Mouse (Mus musculus) gastrocnemius, postnatal 36 days (tissue): ENCODE results near the gene Rsg1. TPM values are rescaled to one million over a fixed set of nuclear protein-coding genes. Genes with fewer than 3 reads are reported as not detected.

ENCODE experiments used
- DNase-seq, 2 experiments: peaks; one replicate each; pipeline ENCODE4 v3.0.0; 2022
- intact Hi-C: fragments of 180-260 bp; cut with DNase I; formaldehyde crosslinking; loops from one replicate; pipeline ENCODE4 v1.15.1; 2025
- total RNA-seq, 2 experiments: library from RNA; stranded (reverse); gene quantifications; 2 replicates each; pipeline ENCODE4 v1.2.3; 2021

The Rsg1 gene
- total RNA-seq, 2 experiments from 2014 or later: not detected

DNA sequence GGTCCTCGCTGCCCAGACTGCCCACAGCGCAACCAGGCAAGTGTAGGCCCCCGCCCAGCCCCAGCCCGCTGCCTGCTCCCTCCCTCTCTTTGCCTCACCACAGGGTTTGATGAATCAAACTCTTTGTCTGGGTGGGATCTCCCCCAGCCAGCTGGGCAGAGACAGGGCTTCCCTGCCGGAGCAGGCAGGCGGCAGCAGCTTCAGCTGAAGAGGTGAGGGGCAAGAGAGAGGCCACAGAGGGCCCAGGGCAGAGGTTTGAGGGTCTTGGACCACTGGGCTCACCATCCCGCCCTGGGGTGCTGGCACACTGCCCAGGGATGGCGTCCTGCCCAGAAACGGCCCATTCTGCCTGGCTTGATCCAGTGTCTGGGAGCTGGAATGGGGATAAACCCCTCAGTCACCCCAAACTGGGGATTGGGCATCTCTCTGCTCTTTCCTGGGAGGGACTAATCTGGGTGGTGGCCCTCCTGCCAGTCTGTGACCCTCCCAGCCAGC is 31.2 kb downstream of the Rsg1 start:
- no peak for DNase-seq
- intact Hi-C loops: no loop called here

DNA sequence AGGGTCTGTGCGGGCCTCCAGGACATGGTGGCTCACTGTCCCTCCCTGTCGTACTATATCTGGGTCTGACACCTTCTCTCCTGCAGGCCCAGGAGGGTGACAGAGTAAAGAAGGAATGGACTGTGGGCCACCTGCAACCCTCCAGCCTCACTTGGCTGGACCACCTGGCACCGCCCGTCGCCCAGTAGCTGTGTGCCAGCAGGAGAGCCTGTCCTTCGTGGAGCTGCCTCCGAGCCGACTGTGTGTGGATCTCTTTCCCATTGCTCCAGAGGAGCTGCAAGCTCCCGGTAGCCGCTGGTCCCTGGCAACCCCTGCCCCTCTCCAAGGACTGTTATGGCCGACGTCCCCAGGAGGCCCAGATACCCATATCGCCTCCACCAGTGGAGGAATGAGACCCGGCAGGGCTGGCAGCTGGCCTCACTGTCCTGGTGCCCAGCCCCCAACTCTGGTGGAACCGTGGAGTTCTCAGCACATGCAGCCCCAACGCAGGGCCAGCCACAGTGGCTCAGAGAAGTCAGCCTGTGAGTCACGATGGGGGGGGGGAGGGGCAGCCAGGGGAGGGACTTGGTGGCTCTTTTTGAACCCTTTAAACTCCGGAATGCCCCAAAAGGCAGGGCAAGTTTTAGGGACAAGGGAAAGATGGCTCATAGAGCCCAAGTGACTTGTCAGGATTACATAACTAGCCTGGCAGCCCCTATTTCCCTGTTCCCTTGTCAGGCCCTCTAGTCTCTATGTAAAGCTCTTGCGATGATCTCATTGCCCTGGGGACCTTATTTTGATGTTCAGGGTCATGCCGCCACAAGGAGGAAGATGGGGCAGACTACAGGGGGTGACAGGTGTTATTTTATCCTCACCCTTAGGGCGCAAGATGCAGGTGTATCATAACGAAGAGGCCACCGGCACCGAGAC is 32.6 kb downstream of the Rsg1 start:
- DNase-seq: peak in 1 of 2 experiments; percentile 18
- intact Hi-C loops: no loop called here

DNA sequence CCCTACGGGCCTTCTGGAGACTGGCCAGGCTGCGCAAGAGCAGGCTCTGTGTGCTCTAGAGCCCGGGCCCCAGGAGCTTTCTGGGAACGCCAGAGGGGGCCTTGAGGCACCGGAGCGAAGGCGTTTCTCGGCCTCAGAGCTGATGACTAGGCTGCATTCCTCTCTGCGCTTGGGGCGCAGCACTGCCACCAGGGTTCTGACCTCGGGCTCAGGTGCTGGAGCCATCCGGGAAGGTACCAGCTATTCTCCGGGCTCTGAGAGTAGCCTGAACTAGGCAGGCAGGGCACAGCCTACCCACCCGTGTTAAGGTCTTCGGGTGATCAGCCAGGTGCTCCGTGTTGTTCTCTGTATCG is 33.2 kb downstream of the Rsg1 start:
- no peak for DNase-seq
- intact Hi-C loops: no loop called here

DNA sequence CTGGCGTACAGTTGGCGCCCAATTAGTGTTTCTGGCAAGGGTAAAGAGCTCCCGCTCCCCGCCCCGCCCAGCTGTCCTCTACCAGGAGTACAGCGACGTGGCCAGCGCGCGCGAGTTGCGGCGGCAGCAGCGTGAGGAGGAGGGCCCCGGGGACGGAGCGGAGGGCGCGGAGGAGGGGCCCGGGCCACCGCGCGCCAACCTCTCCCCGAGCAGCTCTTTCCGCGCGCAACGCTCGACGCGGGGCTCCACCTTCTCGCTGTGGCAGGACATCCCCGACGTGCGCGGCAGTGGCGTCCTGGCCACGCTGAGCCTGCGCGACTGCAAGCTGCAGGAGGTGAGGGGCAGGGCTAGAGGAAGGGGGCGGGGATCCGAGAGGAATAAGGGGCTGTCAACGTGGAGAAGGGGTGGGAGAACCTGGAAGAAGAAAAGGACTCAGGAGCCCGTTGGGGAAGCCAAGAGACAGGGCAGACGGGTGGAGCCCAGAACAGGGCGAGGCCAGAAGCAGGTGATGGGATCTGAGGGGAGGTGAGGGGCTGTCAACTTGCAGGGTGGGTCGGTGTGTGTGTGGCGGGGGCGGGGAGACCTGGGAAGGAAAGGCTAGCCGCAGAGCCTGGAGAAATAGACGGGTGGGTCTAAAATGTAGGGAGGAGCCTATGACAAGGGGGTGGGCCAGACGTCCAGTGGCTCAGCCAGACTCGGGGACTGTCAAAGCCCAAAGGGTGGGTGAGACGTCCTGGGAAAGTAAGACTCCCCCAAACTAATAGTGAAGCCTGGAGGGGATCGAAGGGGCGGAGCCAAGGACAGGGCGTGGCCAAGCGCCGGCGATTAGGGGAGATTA is 34.2 kb downstream of the Rsg1 start:
- DNase-seq: peak in 1 of 2 experiments; percentile 24
- intact Hi-C loops: no loop called here

DNA sequence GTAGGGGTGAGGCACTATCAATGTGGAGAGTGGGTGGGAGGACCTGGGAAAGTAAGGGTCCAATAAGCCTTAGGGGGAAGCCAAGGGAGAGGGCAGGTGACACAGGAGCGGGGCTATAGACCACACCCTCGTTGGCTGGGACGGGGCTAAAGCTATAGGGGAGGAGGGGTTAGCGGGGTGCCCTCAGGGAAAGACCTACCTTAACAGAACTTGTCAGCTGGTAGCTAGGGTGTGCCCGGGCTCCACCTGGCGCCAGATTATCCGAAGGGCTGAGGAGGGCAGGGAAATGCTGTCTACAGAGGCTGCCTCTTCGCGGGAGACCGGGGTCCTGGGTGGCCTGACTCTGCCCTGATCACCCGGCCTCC is 34.8 kb downstream of the Rsg1 start:
- no peak for DNase-seq
- intact Hi-C loops: no loop called here

DNA sequence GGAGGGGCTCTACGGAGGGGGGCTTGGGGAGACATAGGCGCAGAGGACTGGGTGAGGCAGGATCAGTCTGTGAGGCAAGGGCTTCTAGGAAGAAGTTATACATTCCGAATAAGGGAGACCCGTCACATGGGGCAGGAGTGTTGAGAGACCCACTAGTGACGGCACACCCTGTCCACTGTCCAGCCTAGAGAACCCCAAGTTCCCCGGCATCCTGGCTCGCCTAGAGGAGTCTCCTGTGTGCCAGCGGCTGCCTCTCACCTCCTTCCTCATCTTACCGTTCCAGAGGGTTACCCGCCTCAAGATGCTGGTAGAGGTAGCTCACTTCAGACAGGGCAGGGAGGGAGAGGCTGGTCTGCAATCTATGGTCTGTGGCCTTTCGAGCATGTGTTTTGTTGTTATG is 35.6 kb downstream of the Rsg1 start:
- no peak for DNase-seq
- intact Hi-C loops: no loop called here

DNA sequence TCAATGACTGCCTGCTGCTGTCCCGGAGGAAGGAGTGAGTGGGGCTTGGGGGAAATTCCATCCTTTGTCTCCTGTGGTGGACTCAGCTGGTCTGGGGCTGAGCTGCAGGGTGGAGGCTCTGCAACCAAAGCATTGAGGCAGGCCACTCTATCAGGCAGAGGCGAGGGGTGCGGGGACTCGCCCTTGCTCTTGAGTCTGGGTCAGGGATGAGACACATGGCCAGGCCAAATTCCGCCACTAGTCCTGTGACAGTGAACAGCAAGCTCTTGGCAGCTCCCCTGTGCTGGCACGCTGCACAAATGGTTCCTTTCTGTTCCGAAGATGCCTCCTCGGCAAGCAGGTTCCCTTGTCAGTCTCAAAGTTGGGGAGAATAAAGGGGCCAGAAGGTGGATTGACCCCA is 37.3 kb downstream of the Rsg1 start:
- no peak for DNase-seq
- intact Hi-C loops: no loop called here

DNA sequence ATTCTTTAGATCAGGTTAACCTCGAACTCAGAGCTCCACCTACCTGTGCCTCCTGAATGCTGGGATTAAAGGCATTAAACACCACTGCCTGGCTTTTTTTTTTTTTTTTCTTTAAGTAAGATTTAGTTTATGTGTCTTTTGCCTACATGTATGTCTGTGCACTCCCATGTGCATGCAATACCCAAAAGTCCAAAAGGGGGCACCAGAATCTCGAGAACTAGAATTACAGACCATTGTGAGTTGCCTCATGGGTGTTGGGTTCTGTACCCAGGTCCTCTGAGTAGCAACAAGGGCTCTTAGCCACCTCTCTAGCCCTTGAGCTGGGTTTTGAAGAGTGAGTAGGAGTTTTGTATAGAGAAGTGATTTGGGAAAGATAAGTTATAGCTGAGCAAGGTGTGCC is 38.9 kb downstream of the Rsg1 start:
- intact Hi-C loops: no loop called here
- no peak for DNase-seq

DNA sequence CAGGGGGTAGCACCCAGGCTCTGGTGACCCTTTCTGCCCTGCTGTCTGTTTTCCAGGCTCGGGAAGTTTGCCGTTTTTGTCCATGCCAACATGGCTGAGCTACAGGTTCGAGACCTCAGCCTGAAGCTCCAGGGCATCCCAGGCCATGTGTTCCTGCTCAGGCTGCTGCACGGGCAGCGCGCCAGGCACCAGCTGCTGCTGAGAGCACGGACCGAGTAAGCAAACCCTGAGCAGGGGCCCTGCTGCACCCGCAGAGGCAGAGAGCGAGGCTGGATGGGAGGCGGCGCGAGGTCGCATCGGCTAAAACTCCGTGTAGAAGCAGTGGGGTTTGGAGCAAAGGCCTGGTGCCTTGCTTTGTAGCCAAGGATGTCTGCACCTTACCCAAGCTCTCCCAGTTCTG is 40.5 kb downstream of the Rsg1 start:
- intact Hi-C loops: no loop called here
- no peak for DNase-seq

DNA sequence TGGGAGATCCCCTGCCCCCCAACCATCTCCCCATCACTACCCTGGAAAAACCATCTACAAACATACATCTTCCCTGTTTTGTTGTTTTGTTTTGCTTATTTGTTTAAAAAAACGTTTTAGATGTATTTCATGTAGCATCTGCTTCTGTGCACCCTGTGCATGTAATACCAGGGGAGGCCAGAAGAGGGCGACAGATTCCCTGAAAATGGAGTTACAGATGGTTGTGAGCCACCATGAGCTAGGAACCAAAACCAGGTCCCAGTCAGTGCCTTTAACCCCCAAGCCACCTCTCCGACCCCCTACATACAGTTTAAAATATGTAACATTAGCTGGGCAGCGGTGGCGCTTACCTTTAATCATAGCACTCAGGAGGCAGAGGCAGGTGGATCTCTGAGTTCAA is 43.7 kb downstream of the Rsg1 start:
- DNase-seq: no peak
- intact Hi-C loops: no loop called here

DNA sequence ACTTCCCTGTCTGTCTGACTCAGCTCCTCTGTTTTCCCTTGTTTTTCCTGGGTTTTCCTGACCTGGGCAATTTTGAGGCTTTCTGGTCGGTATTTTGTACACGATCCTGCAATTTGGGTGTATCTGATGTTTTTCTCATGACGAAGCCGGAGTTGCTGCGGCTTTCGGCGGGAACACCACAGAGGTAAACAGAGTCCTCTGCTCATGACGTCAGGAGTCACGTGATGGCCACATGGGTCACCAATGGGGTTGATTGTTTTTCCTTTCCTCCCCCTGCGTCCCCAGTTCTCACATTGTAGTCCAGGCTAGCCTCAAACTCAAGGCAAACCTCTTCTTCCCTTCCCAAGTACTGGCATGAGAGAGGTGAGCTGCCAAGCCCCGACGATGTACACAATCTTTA is 45.7 kb downstream of the Rsg1 start:
- peak in 1 of 2 experiments; percentile 2 for DNase-seq
- intact Hi-C loops: no loop called here

DNA sequence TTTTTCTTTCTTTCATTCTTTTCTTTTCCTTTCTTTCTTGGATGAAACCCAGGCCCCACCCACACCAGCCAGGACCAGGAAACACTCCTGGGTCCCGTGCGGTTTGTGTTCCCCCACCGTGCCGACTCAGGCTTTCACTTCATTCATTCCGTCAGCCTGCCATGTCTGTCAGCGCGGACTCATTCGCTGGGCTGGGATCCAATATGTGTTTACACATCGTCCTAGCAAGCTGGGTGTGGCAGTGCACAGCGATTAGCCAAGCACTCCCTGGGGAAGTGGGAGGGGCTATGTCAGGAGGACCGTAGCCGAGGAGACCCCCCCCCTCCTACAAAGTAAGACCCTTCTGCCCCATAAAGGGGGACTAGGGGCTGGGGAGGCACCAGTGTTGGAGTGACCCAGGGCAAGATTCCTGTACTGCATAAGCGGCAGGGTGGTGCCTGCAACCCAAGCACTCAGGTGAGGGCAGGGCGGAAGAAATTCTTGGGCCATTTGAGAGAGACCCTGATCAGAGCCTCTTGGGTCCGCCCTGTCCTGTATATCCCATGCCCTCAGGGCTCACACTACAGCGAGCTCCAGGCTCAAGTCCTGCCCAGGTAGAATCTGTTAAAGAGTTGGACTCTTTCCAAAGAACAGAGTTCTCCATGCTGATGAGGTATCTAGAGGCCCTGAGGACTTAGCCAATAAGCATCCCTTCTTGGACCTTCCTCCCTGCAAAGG is 46.4 kb downstream of the Rsg1 start:
- no peak for DNase-seq
- intact Hi-C loops: no loop called here

DNA sequence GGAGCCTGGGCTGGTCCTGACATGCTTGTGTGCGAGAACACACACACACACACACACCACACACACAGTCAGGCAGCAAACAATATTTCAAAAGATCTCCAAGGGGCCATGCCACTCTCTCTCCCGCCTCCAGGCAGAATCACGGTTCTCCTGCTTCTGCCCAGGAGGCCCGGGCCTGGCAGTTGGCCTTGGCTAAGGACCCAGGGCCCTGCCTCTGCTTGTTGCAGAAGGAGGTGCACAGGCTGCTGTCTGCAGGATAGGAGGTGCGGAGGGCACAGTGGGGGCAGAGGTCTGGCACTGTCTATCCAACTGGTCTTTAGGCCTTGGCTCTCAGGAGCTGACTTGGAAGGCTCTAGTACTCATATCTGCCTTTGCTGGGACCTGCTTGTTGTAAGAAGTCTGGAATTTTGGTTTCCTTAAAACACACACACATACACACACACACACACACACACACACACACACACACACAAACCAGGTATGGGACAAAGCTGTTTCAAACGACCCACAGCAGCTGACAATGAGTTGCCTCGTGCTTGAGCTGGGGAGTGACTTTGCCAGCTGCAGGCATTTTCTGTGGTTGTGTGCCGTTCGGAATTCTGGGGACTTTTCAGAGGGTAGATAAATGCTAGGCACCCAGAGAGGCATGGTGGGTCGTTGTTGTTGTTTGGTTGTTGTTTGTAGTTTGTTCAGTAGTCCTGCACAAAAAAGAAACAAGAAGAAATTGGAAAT is 49.3 kb downstream of the Rsg1 start:
- intact Hi-C loops: no loop called here

DNA sequence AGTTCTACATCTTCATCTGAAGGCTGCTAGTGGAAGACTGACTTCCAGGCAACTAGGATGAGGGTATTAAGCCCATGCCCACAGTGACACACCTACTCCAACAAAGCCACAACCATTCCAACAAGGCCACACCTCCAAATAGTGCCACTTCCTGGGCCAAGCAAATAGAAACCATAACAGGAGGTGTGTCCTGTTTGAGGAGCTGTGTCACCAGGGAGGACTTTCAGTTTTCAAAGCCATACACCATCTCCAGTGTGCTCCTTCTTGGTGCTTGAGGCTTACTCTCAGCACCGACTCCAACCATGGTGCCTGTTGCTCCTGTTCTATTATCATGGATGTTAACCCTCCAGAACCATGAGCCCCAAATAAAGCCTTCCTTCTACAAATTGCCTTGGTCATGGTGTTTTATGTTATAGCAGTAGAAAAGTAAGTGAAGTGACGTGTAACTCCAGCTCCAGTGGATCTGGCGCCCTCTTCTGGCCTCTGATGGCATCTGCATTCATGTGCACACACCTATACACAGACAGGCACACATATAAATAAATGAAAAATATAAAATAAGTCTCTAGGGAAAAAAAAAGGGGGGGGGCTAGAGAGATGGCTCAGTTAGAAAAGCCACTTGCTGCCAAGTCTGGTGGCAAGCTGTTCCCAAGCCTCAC is 52.4 kb downstream of the Rsg1 start:
- no peak for DNase-seq
- intact Hi-C loops: loop anchor here (5.0 kb wide), 2 partner anchors 64 to 124 kb away; no protein-coding TSS in a partner anchor

More for the DNA sequence above, 49.3 kb downstream of the Rsg1 start:
- no peak for DNase-seq

DNA sequence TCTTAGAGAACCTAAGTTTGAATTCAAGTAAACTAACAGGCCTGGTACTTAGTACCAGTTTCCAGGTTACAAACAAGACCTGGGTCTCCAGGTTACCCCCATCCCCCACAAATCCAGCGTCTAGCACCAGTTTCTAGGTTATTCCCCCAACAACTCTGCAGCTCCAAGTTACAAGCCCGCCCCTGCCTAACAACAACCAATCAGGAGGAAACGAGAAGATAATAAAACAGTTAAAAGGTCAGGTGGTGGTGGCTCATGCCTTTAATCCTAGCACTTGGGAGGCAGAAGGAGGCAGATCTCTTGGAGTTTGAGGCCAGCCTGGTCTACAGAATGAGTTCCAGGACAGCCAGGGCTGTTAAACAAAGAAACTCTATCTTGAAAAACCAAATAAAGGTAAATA is 53.5 kb downstream of the Rsg1 start:
- no peak for DNase-seq

DNA sequence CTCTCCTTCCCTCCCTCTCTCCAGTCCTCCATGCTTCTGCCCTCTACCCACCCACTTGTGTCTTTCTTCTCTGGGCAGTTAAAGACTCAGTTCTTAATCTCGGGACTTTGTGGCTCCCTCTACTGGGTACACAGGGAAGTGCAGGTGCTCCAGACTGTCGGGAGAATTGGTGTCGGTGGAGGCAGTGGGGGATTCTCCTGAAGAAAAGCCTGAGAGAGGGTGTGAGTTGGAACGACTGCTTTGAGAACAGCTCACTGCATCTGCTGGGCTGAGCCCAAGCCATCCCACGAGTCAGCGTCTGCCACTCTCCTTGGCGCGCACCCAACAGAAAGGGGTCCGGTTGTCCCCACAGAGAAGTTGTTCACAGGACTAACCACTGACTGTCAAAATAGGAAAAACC is 54.1 kb downstream of the Rsg1 start:
- DNase-seq: no peak
- intact Hi-C loops: loop anchor here (5.0 kb wide), 2 partner anchors 66 to 126 kb away; no protein-coding TSS in a partner anchor

More for the DNA sequence above, 53.5 kb downstream of the Rsg1 start:
- intact Hi-C loops: loop anchor here (5.0 kb wide), 2 partner anchors 65 to 125 kb away; no protein-coding TSS in a partner anchor

DNA sequence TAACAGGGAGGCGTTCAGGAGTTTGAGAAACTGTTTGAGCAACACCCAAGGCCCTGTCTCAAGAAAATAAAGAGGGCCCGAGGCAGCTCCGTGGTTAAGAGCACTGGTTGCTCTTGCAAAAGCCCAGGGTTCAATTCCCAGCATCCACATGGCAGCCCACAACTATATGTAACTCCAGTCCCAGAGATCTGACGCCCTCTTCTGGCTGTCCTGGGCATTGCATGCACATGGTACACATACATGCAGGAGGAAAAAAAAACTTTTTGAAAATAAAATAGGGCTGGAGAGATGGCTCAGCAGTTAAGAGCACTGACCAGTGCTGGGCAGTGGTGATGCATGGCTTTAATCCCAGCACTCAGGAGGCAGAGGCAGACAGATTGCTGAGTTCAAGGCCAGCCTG is 54.6 kb downstream of the Rsg1 start:
- DNase-seq: no peak
- intact Hi-C loops: loop anchor here (5.0 kb wide), 2 partner anchors 66 to 126 kb away; no protein-coding TSS in a partner anchor

DNA sequence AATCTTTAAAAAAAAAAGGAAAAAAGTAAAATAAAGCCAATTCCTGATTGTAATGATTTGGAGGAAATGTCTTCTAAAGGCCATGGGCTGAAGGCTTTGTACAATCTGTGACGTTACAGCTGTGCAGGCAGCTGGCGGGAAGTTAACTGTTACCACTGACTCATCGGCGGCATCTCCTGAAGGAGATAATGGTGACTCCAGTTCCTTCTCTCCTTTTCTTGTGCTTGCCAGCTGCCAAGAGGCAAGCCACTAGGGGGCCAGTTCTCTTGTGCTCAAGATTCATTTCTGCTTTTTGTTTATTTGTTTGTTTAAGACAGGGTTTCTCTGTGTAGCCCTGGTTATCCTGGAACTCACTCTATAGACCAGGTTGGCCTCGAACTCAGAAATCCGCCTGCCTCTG is 55.3 kb downstream of the Rsg1 start:
- intact Hi-C loops: loop anchor here (5.0 kb wide), 2 partner anchors 67 to 127 kb away; no protein-coding TSS in a partner anchor
- no peak for DNase-seq

DNA sequence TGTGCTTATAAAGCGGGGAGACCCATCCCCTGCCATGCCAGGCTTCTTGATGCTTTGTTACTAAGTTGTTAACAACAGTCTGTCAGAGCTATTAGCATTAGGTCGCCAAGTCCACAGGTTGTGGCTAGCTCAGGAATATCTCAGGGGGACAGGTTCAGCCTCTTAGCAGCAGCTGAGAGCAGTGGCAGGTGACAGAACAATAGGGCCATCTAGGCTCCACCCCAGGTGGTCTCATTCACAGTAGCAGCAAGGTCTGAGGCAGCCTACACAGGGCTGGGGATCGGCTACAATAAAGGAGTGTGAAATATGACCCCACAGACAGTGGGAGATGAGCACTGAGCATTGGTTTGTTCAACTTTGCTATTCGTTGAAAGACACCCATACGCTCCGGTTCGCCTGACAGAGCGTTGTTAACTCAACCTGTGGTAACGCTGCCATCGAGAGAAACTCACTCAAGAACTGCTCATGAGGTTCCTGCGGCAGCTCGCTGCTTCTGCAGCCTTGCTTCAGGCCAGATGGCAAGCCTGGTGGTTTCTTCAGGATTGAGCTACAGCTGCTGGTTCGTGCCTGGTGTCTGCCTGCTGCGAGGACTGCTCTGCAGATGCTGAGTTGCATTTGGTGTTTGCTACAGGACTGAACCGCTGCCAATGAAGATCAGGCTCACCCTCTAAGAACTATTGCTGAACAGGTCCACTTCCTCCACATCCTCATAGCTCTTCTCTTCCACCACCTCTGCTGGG is 56.6 kb downstream of the Rsg1 start:
- intact Hi-C loops: no loop called here
- DNase-seq: no peak
